Mouse (Mus musculus): ENCODE data around the gene Kynu. TPM values are rescaled to one million over a fixed set of nuclear protein-coding genes. Genes with fewer than 3 reads are reported as not detected.

Gene Kynu
- polyA plus RNA-seq, 1 experiment from 2014 or later, result 0.47 TPM

GRCm38 (mm10) chr2:43573526-43573925, 18.4 kb downstream of the Kynu start:
- H3K4me1 ChIP-seq (replicated peaks), result no peaks in the 10 kb centered on the region
- WGBS, result 86% methylated on average over 1 of the region's 1 CpGs
- no peak for ATAC-seq (ENCODE audit: low read depth)

GRCm38 (mm10) chr2:43583243-43583812, 28.2 kb downstream of the Kynu start:
- ATAC-seq (ENCODE audit: low read depth), result no peak
- H3K27me3 ChIP-seq, result no peaks in the 10 kb centered on the region
- no peak overlapping the region for H3K4me2 ChIP-seq
- H3K4me1 ChIP-seq (replicated peaks), result no peaks in the 10 kb centered on the region
- no peaks in the 10 kb centered on the region for H3K9me3 ChIP-seq
- 35% methylated on average over 8 of the region's 8 CpGs for WGBS
- no peak overlapping the region for H3K4me3 ChIP-seq
- H3K27ac ChIP-seq (replicated peaks), result no peak overlapping the region
- H3K9ac ChIP-seq, result no peak overlapping the region
- no peaks in the 10 kb centered on the region for H3K36me3 ChIP-seq

More at GRCm38 (mm10) chr2:43573526-43573925, 18.4 kb downstream of the Kynu start:
- Histone ChIP-seq H3K36me3 (no peaks in the 10 kb centered on the region), H3K27ac (replicated peaks) (no peak overlapping the region), H3K27me3 (no peaks in the 10 kb centered on the region), H3K9me3 (no peaks in the 10 kb centered on the region), H3K9ac (no peak overlapping the region), H3K4me3 (no peak overlapping the region), H3K4me2 (no peak overlapping the region)

- Histone ChIP-seq H3K4me3 (no peak overlapping the region), H3K4me1 (replicated peaks) (no peaks in the 10 kb centered on the region), H3K4me2 (no peak overlapping the region), H3K36me3 (no peaks in the 10 kb centered on the region), H3K27me3 (no peaks in the 10 kb centered on the region), H3K9ac (no peak overlapping the region), H3K27ac (replicated peaks) (no peak overlapping the region), H3K9me3 (no peaks in the 10 kb centered on the region)
- no peak for ATAC-seq (ENCODE audit: low read depth)
- WGBS, result 85% methylated on average over 3 of the region's 3 CpGs
These were observed 30.4 kb downstream of the Kynu start for GRCm38 (mm10) chr2:43585508-43585907.

GRCm38 (mm10) chr2:43587832-43588231, 32.7 kb downstream of the Kynu start:
- Histone ChIP-seq H3K36me3 (no peaks in the 10 kb centered on the region), H3K4me2 (no peak overlapping the region)

GRCm38 (mm10) chr2:43592001-43592704, 37.0 kb downstream of the Kynu start:
- no peak overlapping the region for H3K4me2 ChIP-seq
- H3K27ac ChIP-seq (replicated peaks), result no peak overlapping the region
- H3K27me3 ChIP-seq, result no peaks in the 10 kb centered on the region
- ATAC-seq (ENCODE audit: low read depth), result no peak
- no peaks in the 10 kb centered on the region for H3K4me1 ChIP-seq (replicated peaks)
- WGBS, result 73% methylated on average over 1 of the region's 1 CpGs
- H3K9me3 ChIP-seq, result no peaks in the 10 kb centered on the region
- H3K36me3 ChIP-seq, result no peaks in the 10 kb centered on the region
- no peak overlapping the region for H3K4me3 ChIP-seq
- no peak overlapping the region for H3K9ac ChIP-seq

More at GRCm38 (mm10) chr2:43587832-43588231, 32.7 kb downstream of the Kynu start:
- H3K4me3 ChIP-seq, result no peak overlapping the region
- no peak overlapping the region for H3K9ac ChIP-seq
- no peak overlapping the region for H3K27ac ChIP-seq (replicated peaks)
- H3K9me3 ChIP-seq, result no peaks in the 10 kb centered on the region
- no peaks in the 10 kb centered on the region for H3K27me3 ChIP-seq
- no peaks in the 10 kb centered on the region for H3K4me1 ChIP-seq (replicated peaks)
- WGBS, result 75% methylated on average over 2 of the region's 2 CpGs
- no peak for ATAC-seq (ENCODE audit: low read depth)

GRCm38 (mm10) chr2:43613571-43613970, 58.4 kb downstream of the Kynu start:
- no peak overlapping the region for H3K4me2 ChIP-seq
- no peak overlapping the region for H3K9ac ChIP-seq
- WGBS, result 15% methylated on average over 6 of the region's 6 CpGs
- no peaks in the 10 kb centered on the region for H3K36me3 ChIP-seq
- no peak for ATAC-seq (ENCODE audit: low read depth)
- H3K4me1 ChIP-seq (replicated peaks), result no peaks in the 10 kb centered on the region
- H3K27me3 ChIP-seq, result no peaks in the 10 kb centered on the region
- no peak overlapping the region for H3K27ac ChIP-seq (replicated peaks)
- no peaks in the 10 kb centered on the region for H3K9me3 ChIP-seq
- H3K4me3 ChIP-seq, result no peak overlapping the region

GRCm38 (mm10) chr2:43621140-43621539, 66.0 kb downstream of the Kynu start:
- ATAC-seq (ENCODE audit: low read depth), result no peak
- H3K27me3 ChIP-seq, result no peaks in the 10 kb centered on the region
- H3K27ac ChIP-seq (replicated peaks), result no peak overlapping the region
- H3K4me2 ChIP-seq, result no peak overlapping the region
- no peak overlapping the region for H3K9ac ChIP-seq
- H3K4me1 ChIP-seq (replicated peaks), result no peaks in the 10 kb centered on the region
- no peaks in the 10 kb centered on the region for H3K36me3 ChIP-seq
- H3K4me3 ChIP-seq, result no peak overlapping the region
- H3K9me3 ChIP-seq, result no peaks in the 10 kb centered on the region

- Histone ChIP-seq H3K27ac (replicated peaks) (no peak overlapping the region), H3K36me3 (no peaks in the 10 kb centered on the region), H3K4me1 (replicated peaks) (no peaks in the 10 kb centered on the region), H3K9me3 (no peaks in the 10 kb centered on the region), H3K27me3 (no peaks in the 10 kb centered on the region), H3K4me3 (no peak overlapping the region), H3K9ac (no peak overlapping the region), H3K4me2 (no peak overlapping the region)
- WGBS, result 0% methylated on average over 1 of the region's 1 CpGs
- no peak for ATAC-seq (ENCODE audit: low read depth)
These were observed 67.7 kb downstream of the Kynu start for GRCm38 (mm10) chr2:43622844-43623243.

GRCm38 (mm10) chr2:43631786-43632185, 76.7 kb downstream of the Kynu start:
- no peak for ATAC-seq (ENCODE audit: low read depth)
- H3K4me2 ChIP-seq, result no peak overlapping the region

GRCm38 (mm10) chr2:43636498-43636897, 81.4 kb downstream of the Kynu start:
- Histone ChIP-seq H3K9me3 (no peaks in the 10 kb centered on the region), H3K4me2 (no peak overlapping the region), H3K4me1 (replicated peaks) (no peaks in the 10 kb centered on the region), H3K9ac (no peak overlapping the region), H3K27me3 (no peaks in the 10 kb centered on the region), H3K36me3 (no peaks in the 10 kb centered on the region), H3K4me3 (no peak overlapping the region), H3K27ac (replicated peaks) (no peak overlapping the region)
- no peak for ATAC-seq (ENCODE audit: low read depth)

More at GRCm38 (mm10) chr2:43631786-43632185, 76.7 kb downstream of the Kynu start:
- Histone ChIP-seq H3K27me3 (no peaks in the 10 kb centered on the region), H3K27ac (replicated peaks) (no peak overlapping the region), H3K9me3 (no peaks in the 10 kb centered on the region), H3K36me3 (no peaks in the 10 kb centered on the region), H3K9ac (no peak overlapping the region), H3K4me1 (replicated peaks) (no peaks in the 10 kb centered on the region), H3K4me3 (no peak overlapping the region)

GRCm38 (mm10) chr2:43646962-43647361, 91.8 kb downstream of the Kynu start:
- no peak overlapping the region for H3K4me2 ChIP-seq
- H3K9ac ChIP-seq, result no peak overlapping the region
- 81% methylated on average over 2 of the region's 2 CpGs for WGBS
- H3K36me3 ChIP-seq, result no peaks in the 10 kb centered on the region
- H3K4me1 ChIP-seq (replicated peaks), result no peaks in the 10 kb centered on the region
- no peak for ATAC-seq (ENCODE audit: low read depth)
- no peak overlapping the region for H3K27ac ChIP-seq (replicated peaks)
- no peaks in the 10 kb centered on the region for H3K27me3 ChIP-seq
- no peaks in the 10 kb centered on the region for H3K9me3 ChIP-seq
- H3K4me3 ChIP-seq, result no peak overlapping the region

GRCm38 (mm10) chr2:43669588-43669987, 114.5 kb downstream of the Kynu start:
- H3K36me3 ChIP-seq, result no peaks in the 10 kb centered on the region
- no peak overlapping the region for H3K9ac ChIP-seq
- no peak for ATAC-seq (ENCODE audit: low read depth)
- no peak overlapping the region for H3K4me2 ChIP-seq
- H3K4me3 ChIP-seq, result no peak overlapping the region
- H3K27me3 ChIP-seq, result no peaks in the 10 kb centered on the region
- no peaks in the 10 kb centered on the region for H3K9me3 ChIP-seq
- H3K27ac ChIP-seq (replicated peaks), result no peak overlapping the region
- H3K4me1 ChIP-seq (replicated peaks), result no peaks in the 10 kb centered on the region

GRCm38 (mm10) chr2:43673619-43674018, 118.5 kb downstream of the Kynu start:
- no peak overlapping the region for H3K4me3 ChIP-seq
- H3K9me3 ChIP-seq, result no peaks in the 10 kb centered on the region
- H3K27ac ChIP-seq (replicated peaks), result no peak overlapping the region
- H3K4me2 ChIP-seq, result no peak overlapping the region
- peak; percentile 85 for ATAC-seq (ENCODE audit: low read depth)
- H3K4me1 ChIP-seq (replicated peaks), result no peaks in the 10 kb centered on the region
- H3K36me3 ChIP-seq, result no peaks in the 10 kb centered on the region
- no peaks in the 10 kb centered on the region for H3K27me3 ChIP-seq
- WGBS, result 2% methylated on average over 6 of the region's 6 CpGs
- no peak overlapping the region for H3K9ac ChIP-seq
